Mouse (Mus musculus): ENCODE data around the gene Gm42957. TPM values are rescaled to one million over a fixed set of nuclear protein-coding genes. Genes with fewer than 3 reads are reported as not detected.

Gene Gm42957
- polyA plus RNA-seq (2012; rRNA removed) = 0.16 and 0.27 TPM in 2 replicates

DNA sequence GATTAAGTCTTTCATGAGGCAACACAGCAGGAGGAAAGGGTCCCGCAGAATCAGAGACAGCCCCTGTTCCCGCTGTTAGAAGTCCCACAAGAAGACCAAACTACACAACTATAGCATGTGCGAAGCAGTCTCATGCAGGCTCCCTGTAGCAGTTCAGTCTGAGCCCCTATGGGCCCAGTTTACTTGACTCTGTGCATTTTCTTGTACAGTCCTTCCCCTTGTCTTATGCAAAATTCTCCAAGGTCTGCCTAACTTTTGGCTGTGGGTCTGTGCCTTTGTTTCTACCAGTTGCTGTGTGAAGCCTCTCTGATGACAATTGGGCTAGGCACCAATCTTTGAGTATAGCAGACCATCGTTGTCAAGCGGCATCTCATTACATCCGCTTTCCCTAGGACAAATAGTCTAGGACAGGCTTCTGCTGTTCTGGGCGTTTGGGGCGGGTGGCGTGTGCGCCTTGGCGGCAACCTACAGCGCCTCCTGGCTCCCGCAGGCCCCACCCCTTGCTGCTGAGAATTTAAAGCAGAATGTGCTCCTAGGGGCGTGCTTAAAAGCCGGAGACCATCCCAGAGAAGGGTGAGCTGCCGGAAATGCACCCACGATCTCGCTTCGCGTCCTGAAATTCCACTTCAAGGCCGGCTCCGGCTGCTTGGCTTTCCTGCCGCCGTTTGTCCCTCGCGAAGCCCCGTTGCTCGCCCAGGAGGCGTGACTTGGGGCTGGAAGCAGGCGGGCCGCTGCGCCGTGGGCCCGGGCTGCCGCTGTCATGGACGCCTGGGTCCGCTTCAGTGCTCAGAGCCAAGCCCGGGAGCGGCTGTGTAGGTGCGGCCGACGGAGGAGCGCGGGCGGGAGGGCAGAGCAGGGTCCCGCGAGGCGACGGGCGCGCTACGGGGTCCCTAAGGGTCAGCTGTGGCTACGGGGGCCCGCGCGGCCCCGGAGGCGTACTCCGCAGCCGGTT, at the start of gene Gm42957, which contains the start of gene Pex11b:
Gm42957 (plus strand) TSS at position 547 of the 952 bp plus-strand sequence.
Pex11b (plus strand) TSS at position 449 of the 952 bp plus-strand sequence.
- DNase-seq (ENCODE audit: low read depth) = peak; percentile 93
- TF ChIP-seq POLR2A (IDR thresholded peaks at IDR 0.05; ENCODE audit: borderline replicate concordance, extremely low read depth, insufficient read depth, insufficient read length, poor library complexity, severe bottlenecking) (peak; percentile 48), CTCF (IDR thresholded peaks at IDR 0.05; ENCODE audit: borderline replicate concordance, extremely low read depth, insufficient read depth, insufficient read length) (peak; percentile 18; the same call in 1 of the 2 replicates)

DNA sequence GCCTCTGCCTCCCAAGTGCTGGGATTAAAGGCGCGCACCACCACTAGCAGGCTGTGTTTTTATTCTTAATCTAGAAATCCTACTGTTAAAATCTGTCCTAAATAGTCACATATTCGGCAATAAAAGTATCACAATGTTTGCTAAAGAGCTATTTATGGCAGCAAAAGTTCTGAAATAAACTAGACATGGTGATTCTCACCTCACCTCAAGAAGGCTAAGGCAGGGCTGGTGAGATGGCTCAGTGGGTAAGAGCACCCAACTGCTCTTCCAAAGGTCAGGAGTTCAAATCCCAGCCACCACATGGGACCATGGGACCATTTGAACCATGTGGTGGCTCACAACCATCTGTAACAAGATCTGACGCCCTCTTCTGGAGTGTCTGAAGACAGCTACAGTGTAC, 44.6 kb upstream of the Gm42957 start:
- no peak for DNase-seq (ENCODE audit: low read depth)
- TF ChIP-seq POLR2A (IDR thresholded peaks at IDR 0.05; ENCODE audit: borderline replicate concordance, extremely low read depth, insufficient read depth, insufficient read length, poor library complexity, severe bottlenecking) (no peak), CTCF (IDR thresholded peaks at IDR 0.05; ENCODE audit: borderline replicate concordance, extremely low read depth, insufficient read depth, insufficient read length) (no peak)

DNA sequence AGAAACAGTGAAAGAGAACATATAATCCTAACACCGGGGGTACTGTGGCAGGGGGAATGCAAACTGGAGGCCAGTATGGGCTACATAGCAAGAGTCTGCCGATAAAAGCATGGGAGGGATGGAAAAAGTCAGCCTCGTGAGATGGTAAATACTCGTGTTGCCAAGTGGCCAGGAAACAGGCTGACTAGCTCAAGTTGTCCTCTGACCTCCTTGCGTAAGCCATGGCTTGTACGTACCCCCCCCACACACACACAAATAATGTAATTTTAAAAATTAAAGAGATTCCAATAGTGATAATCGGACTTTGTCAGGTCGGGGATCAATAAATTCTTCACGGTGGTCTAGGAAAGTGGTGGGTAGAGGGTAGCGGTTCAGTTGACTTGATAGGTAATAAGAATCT, 41.9 kb upstream of the Gm42957 start:
- peak; percentile 56 for DNase-seq (ENCODE audit: low read depth)
- no peak for TF ChIP-seq CTCF (IDR thresholded peaks at IDR 0.05; ENCODE audit: borderline replicate concordance, extremely low read depth, insufficient read depth, insufficient read length)
- no peak for TF ChIP-seq POLR2A (IDR thresholded peaks at IDR 0.05; ENCODE audit: borderline replicate concordance, extremely low read depth, insufficient read depth, insufficient read length, poor library complexity, severe bottlenecking)

DNA sequence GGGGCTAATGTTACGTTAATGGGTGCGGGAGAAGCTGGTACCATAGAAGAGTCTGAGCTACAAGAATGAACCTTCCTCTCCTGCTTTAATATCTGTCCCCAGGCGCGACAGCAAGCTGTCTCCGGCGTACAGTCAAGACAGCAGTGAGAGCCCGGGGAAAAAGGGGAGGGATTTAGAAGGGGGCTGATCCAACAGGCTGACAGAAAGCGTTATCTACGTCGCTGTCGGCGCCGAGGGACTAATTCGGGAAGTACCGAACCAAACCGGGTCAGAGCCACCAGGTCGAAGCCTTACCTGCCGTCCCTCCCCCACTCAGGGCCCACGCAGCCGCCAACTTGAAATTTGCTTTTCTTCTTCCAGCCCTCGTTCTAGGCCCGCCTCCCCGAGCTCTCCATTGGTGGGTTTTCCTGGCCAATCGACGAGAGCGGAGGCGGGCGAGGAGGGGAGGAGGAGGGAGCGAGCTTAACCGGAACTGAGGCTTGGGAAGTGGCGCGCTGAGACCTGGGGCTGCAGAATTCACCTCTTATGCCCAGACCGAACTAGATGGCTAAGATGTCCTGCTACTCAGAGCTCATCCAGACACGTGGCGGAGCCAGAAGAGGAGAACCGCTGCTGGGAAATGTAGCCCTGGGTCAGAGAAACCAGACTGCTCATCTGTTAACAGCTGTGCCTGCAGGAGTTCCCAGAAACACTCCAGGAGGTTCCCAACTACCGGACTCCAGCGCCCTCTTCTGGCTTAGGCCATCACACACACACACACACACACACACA, 41.3 kb upstream of the Gm42957 start, which contains the start of gene Polr3gl:
Polr3gl (minus strand) TSS at position 392 of the 771 bp plus-strand sequence.
- TF ChIP-seq POLR2A (IDR thresholded peaks at IDR 0.05; ENCODE audit: borderline replicate concordance, extremely low read depth, insufficient read depth, insufficient read length, poor library complexity, severe bottlenecking) = no peak; the same call in 1 of the 2 replicates
- TF ChIP-seq CTCF (IDR thresholded peaks at IDR 0.05; ENCODE audit: borderline replicate concordance, extremely low read depth, insufficient read depth, insufficient read length) = peak; percentile 15; the same call in 1 of the 2 replicates
- DNase-seq (ENCODE audit: low read depth) = peak; percentile 97

DNA sequence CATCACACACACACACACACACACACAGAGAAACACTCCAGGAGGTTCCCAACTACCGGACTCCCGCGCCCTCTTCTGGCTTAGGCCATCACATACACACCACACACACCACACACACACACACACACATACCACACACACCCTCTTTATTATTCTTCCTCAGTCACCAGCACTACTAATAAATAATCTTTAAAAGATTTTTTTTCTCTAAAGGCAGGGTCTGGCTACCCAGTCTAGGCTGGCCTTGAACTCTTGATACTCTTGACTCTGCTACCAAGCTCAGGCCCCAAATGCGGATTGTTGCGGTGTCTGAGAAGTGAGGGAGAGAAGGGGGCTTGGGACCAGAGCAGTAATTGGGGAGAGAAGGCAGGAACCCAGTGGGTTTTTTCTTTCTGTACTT, 40.4 kb upstream of the Gm42957 start:
- TF ChIP-seq POLR2A (IDR thresholded peaks at IDR 0.05; ENCODE audit: borderline replicate concordance, extremely low read depth, insufficient read depth, insufficient read length, poor library complexity, severe bottlenecking) (no peak), CTCF (IDR thresholded peaks at IDR 0.05; ENCODE audit: borderline replicate concordance, extremely low read depth, insufficient read depth, insufficient read length) (no peak)
- no peak for DNase-seq (ENCODE audit: low read depth)

DNA sequence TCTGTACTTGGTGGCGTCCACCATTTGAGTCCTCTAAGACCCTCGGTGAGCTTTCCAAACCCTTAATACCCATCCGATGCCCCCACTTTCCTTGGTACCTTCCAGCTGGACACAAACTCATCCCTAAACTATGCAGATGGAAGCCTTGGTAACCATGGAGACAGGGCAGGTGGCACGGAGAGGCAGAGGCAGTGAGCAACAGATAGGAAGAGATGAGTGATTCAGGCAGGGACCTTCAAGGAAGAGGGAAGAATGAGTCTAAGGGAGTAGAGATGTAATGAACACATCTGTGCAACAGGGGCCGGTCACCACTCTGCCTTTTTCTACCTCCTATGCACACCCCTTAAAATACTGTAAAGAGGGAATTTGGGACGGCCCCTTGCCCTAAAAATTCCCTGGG, 39.6 kb upstream of the Gm42957 start:
- peak; percentile 42 for DNase-seq (ENCODE audit: low read depth)
- TF ChIP-seq POLR2A (IDR thresholded peaks at IDR 0.05; ENCODE audit: borderline replicate concordance, extremely low read depth, insufficient read depth, insufficient read length, poor library complexity, severe bottlenecking) (no peak), CTCF (IDR thresholded peaks at IDR 0.05; ENCODE audit: borderline replicate concordance, extremely low read depth, insufficient read depth, insufficient read length) (no peak)

DNA sequence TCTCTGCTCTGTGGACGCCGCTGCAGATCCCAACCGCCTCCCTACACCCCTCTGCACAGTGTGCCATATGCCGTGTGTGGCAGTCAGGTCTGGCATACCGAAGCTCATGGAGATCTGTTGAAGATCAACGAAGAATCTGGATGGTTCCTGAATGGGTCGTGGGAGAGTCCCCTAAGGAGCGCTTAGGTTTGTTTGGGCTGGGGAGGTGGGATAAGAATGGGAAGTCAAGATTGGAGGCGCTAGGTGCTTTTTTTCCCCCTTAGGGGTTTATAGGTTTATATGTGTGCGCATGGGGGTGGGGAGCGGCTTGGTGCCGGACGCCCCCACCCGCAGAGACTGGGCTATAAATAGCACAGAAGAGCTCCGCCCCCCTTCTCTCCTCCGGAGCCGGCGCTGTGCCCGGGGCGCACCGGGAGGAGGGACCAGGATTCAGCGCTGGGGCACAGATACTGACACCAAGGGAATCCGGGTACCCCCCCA, 39.0 kb upstream of the Gm42957 start, which contains the start of gene Ankrd34a:
Ankrd34a (plus strand) TSS at position 409 of the 480 bp plus-strand sequence.
- peak; percentile 71 for DNase-seq (ENCODE audit: low read depth)
- TF ChIP-seq POLR2A (IDR thresholded peaks at IDR 0.05; ENCODE audit: borderline replicate concordance, extremely low read depth, insufficient read depth, insufficient read length, poor library complexity, severe bottlenecking) = no peak
- no peak for TF ChIP-seq CTCF (IDR thresholded peaks at IDR 0.05; ENCODE audit: borderline replicate concordance, extremely low read depth, insufficient read depth, insufficient read length)

DNA sequence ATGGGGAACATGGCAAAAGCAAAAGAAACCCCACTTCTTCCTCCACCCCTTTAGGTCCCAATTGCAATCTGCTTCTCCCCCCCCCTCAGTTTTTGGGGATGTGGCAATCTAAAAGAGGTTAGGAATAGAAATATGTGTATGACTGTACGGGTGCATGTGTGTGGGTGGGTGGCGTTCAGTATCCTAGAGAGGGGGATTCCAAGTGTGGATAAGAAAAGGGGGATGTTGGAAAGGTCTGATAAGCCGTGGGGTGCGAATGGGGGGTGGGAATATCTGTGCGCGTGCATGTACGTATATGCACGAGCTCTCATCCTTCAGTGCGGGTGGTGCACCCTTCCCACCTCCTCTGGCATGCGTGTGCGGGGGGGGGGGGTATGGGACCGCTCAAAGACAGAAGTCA, 38.4 kb upstream of the Gm42957 start:
- TF ChIP-seq CTCF (IDR thresholded peaks at IDR 0.05; ENCODE audit: borderline replicate concordance, extremely low read depth, insufficient read depth, insufficient read length) (no peak), POLR2A (IDR thresholded peaks at IDR 0.05; ENCODE audit: borderline replicate concordance, extremely low read depth, insufficient read depth, insufficient read length, poor library complexity, severe bottlenecking) (no peak)
- peak; percentile 60 for DNase-seq (ENCODE audit: low read depth)

DNA sequence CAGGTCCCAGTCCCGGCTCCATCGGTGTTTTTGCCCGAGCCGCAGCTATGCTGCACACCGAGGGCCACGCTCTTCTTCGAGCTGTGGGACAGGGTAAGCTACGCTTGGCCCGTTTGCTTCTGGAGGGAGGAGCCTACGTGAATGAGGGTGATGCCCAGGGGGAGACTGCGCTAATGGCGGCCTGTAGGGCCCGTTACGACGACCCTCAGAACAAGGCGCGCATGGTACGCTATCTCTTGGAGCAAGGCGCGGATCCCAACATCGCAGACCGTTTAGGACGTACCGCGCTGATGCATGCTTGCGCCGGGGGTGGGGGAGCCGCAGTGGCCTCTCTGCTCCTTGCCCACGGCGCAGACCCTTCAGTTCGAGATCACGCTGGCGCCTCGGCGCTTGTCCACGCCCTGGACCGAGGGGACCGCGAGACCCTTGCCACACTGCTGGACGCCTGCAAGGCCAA, 37.8 kb upstream of the Gm42957 start:
- DNase-seq (ENCODE audit: low read depth) = peak; percentile 71
- no peak for TF ChIP-seq POLR2A (IDR thresholded peaks at IDR 0.05; ENCODE audit: borderline replicate concordance, extremely low read depth, insufficient read depth, insufficient read length, poor library complexity, severe bottlenecking)
- TF ChIP-seq CTCF (IDR thresholded peaks at IDR 0.05; ENCODE audit: borderline replicate concordance, extremely low read depth, insufficient read depth, insufficient read length) = no peak

DNA sequence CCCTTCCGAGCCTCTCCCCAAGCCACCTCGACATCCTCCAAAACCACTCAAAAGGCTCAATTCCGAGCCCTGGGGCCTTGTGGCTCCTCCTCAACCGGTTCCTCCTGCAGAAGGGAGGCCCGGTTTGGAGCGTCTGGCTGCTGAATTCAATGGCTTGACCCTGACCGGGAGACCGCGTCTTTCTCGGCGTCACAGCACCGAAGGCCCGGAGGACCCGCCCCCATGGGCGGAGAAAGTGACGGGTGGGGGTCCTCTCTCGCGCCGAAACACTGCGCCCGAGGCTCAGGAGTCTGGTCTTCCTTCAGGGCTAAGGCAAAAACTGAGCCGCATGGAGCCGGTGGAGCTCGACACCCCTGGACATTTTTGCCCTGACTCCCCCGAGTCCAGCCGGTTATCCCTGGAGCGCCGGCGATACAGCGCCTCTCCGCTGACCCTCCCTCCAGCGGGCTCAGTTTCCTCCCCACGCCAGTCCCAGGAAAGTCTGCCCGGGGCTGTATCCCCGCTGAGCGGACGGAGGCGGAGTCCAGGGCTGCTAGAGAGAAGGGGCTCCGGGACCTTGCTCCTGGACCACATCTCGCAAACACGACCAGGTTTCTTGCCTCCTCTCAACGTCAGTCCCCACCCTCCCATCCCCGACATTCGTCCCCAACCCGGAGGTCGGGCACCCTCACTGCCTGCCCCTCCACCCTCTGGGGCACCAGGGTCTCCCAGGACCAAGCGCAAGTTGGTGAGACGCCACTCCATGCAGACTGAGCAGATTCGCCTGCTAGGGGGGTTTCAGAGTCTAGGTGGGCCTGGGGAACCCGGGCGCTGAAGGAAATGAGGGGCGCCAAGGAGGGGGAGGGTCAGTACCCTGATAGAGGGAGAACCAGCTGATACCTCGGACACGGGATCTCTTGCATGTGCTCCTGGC, 36.9 kb upstream of the Gm42957 start:
- peak; percentile 82 for DNase-seq (ENCODE audit: low read depth)
- TF ChIP-seq CTCF (IDR thresholded peaks at IDR 0.05; ENCODE audit: borderline replicate concordance, extremely low read depth, insufficient read depth, insufficient read length) (no peak), POLR2A (IDR thresholded peaks at IDR 0.05; ENCODE audit: borderline replicate concordance, extremely low read depth, insufficient read depth, insufficient read length, poor library complexity, severe bottlenecking) (peak; percentile 19; the same call in 1 of the 2 replicates)
